Mouse (Mus musculus) brown adipose tissue, adult 24 weeks (tissue): ENCODE measurements around the gene Kpna2. TPM values are rescaled to one million over a fixed set of nuclear protein-coding genes. Genes with fewer than 3 reads are reported as not detected.

ENCODE experiments used
- polyA plus RNA-seq: library from polyadenylated mRNA; stranded (reverse); fragments of >200 nt; gene quantifications from 2 replicates; pipeline ENCODE4 v1.2.4, GENCODE M21; 2012; ENCODE audit not compliant: missing spikeins, insufficient read depth, insufficient read length

Kpna2 gene
- polyA plus RNA-seq, 1 experiment, result 11.1 TPM

Other genes starting within 250 kb of the Kpna2 start
- gene Pecam1, start 248.9 kb downstream of the Kpna2 start, polyA plus RNA-seq, result 31.7 and 54.7 TPM in 2 replicates
- gene Milr1, start 248.3 kb downstream of the Kpna2 start, polyA plus RNA-seq, result 0.95 TPM in 1 of 2 replicates, not detected in the other
- gene Polg2, start 220.0 kb downstream of the Kpna2 start, polyA plus RNA-seq, result 4.6 and 5.1 TPM in 2 replicates
- gene Ddx5, start 210.4 kb downstream of the Kpna2 start, polyA plus RNA-seq, result 337 and 404 TPM in 2 replicates
- 3.4 and 13.9 TPM in 2 replicates for gene Cep95, start 210.3 kb downstream of the Kpna2 start, polyA plus RNA-seq
- gene Smurf2, start 78.8 kb downstream of the Kpna2 start, polyA plus RNA-seq, result 13.1 and 18.4 TPM in 2 replicates
- gene 1810010H24Rik, start 26.1 kb upstream of the Kpna2 start, polyA plus RNA-seq, result 2.5 and 2.8 TPM in 2 replicates
- 11.2 and 12.0 TPM in 2 replicates for gene Bptf, start 132.6 kb upstream of the Kpna2 start, polyA plus RNA-seq
- gene Nol11, start 189.8 kb upstream of the Kpna2 start, polyA plus RNA-seq, result 10.9 and 14.4 TPM in 2 replicates